Mouse (Mus musculus) forebrain, embryonic 12.5 days (tissue): Measurements from ENCODE around the gene Chrm3. TPM values are rescaled to one million over a fixed set of nuclear protein-coding genes. Genes with fewer than 3 reads are reported as not detected.

Source experiments
- ATAC-seq: fragments of 200-750 bp; cut with Nextera tagmentation; 2 replicates; pipeline ENCODE4 v1.8.0; 2017; ENCODE audit warnings: moderate TSS enrichment; ENCODE audit not compliant: low FRiP score
- H3K27ac ChIP-seq: fragments of 300-500 bp; sonication (generic); 2 replicates; pipeline ENCODE4 v1.5.1; 2016; ENCODE audit warnings: mild to moderate bottlenecking
- H3K27me3 ChIP-seq: fragments of 300-500 bp; sonication (generic); 2 replicates; pipeline ENCODE4 v1.6.1; 2016; ENCODE audit warnings: mild to moderate bottlenecking
- H3K36me3 ChIP-seq: fragments of 300-500 bp; sonication (generic); replicated peaks from 2 replicates; pipeline ENCODE4 v1.6.1; 2016; ENCODE audit warnings: mild to moderate bottlenecking
- H3K4me1 ChIP-seq: fragments of 300-500 bp; sonication (generic); 2 replicates; pipeline ENCODE4 v1.6.1; 2016
- H3K4me2 ChIP-seq: fragments of 300-500 bp; sonication (generic); 2 replicates; pipeline ENCODE4 v1.6.1; 2016; ENCODE audit warnings: mild to moderate bottlenecking, moderate library complexity
- H3K4me3 ChIP-seq: fragments of 300-500 bp; sonication (generic); replicated peaks from 2 replicates; pipeline ENCODE4 v1.5.1; 2016; ENCODE audit warnings: mild to moderate bottlenecking
- H3K9ac ChIP-seq: fragments of 300-500 bp; sonication (generic); 2 replicates; pipeline ENCODE4 v1.6.1; 2016; ENCODE audit warnings: mild to moderate bottlenecking
- H3K9me3 ChIP-seq: fragments of 300-500 bp; sonication (generic); 2 replicates; pipeline ENCODE4 v1.6.1; 2016
- WGBS: fragments of 180-500 bp; shearing (Covaris S2); methylation state at CpG from one replicate; pipeline ENCODE4 v1.1.7; 2016; 5-methylcytosine and 5-hydroxymethylcytosine counted together
- polyA plus RNA-seq: library from polyadenylated mRNA; unstranded; fragments of >200 nt; fragmentation: Nextera tagmentation; extraction: Ambion mirVana; gene quantifications from 2 replicates; pipeline ENCODE4 v1.2.1, GENCODE M21; 2016

The Chrm3 gene
- polyA plus RNA-seq, 1 experiment from 2014 or later = 0.59 TPM

GRCm38 (mm10) chr13:9997664-9998328 lies 362.9 kb downstream of the Chrm3 start:
- ATAC-seq = no peak
- no peaks in the 10 kb centered on the region for H3K27me3 ChIP-seq
- H3K9me3 ChIP-seq = no peaks in the 10 kb centered on the region
- H3K27ac ChIP-seq = no peak overlapping the region
- no peak overlapping the region for H3K4me2 ChIP-seq
- no peak overlapping the region for H3K4me3 ChIP-seq
- no peaks in the 10 kb centered on the region for H3K36me3 ChIP-seq
- peaks cover 3% of the 10 kb centered on the region; the same call in 1 of the 2 replicates for H3K4me1 ChIP-seq
- 69% methylated on average over 2 of the region's 2 CpGs for WGBS
- no peak overlapping the region for H3K9ac ChIP-seq

- Histone ChIP-seq H3K9me3 (no peaks in the 10 kb centered on the region), H3K27ac (no peak overlapping the region), H3K4me3 (no peak overlapping the region), H3K4me1 (peaks cover 3% of the 10 kb centered on the region; the same call in 1 of the 2 replicates), H3K36me3 (no peaks in the 10 kb centered on the region), H3K4me2 (no peak overlapping the region), H3K9ac (no peak overlapping the region), H3K27me3 (no peaks in the 10 kb centered on the region)
- WGBS = 87% methylated on average over 1 of the region's 1 CpGs
- ATAC-seq = no peak
These were observed 364.8 kb downstream of the Chrm3 start for GRCm38 (mm10) chr13:9995852-9996251.

- ATAC-seq = no peak
- H3K4me1 ChIP-seq = peaks cover 3% of the 10 kb centered on the region; the same call in 1 of the 2 replicates
- no peak overlapping the region for H3K4me2 ChIP-seq
- no peaks in the 10 kb centered on the region for H3K27me3 ChIP-seq
- H3K4me3 ChIP-seq = no peak overlapping the region
- H3K36me3 ChIP-seq = no peaks in the 10 kb centered on the region
- H3K9me3 ChIP-seq = no peaks in the 10 kb centered on the region
- H3K27ac ChIP-seq = no peak overlapping the region
- no peak overlapping the region for H3K9ac ChIP-seq
- WGBS = 88% methylated on average over 3 of the region's 3 CpGs
These were observed 367.1 kb downstream of the Chrm3 start for GRCm38 (mm10) chr13:9993571-9993970.

- WGBS = 82% methylated on average over 2 of the region's 2 CpGs
- no peak overlapping the region for H3K4me3 ChIP-seq
- no peak overlapping the region for H3K9ac ChIP-seq
- H3K4me1 ChIP-seq = peaks cover 2% of the 10 kb centered on the region; the same call in 1 of the 2 replicates
- no peak for ATAC-seq
- no peaks in the 10 kb centered on the region for H3K27me3 ChIP-seq
- no peak overlapping the region for H3K27ac ChIP-seq
- H3K9me3 ChIP-seq = no peaks in the 10 kb centered on the region
- H3K36me3 ChIP-seq = no peaks in the 10 kb centered on the region
- no peak overlapping the region for H3K4me2 ChIP-seq
These were observed 368.0 kb downstream of the Chrm3 start for GRCm38 (mm10) chr13:9992640-9993039.

GRCm38 (mm10) chr13:9985648-9986047 lies 375.0 kb downstream of the Chrm3 start:
- no peaks in the 10 kb centered on the region for H3K27me3 ChIP-seq
- H3K4me1 ChIP-seq = no peaks in the 10 kb centered on the region
- H3K4me2 ChIP-seq = no peak overlapping the region
- WGBS = 68% methylated on average over 6 of the region's 6 CpGs
- H3K9me3 ChIP-seq = no peaks in the 10 kb centered on the region
- no peaks in the 10 kb centered on the region for H3K36me3 ChIP-seq
- no peak overlapping the region for H3K4me3 ChIP-seq
- H3K27ac ChIP-seq = no peak overlapping the region
- ATAC-seq = no peak
- H3K9ac ChIP-seq = no peak overlapping the region

- H3K36me3 ChIP-seq = no peaks in the 10 kb centered on the region
- no peak overlapping the region for H3K27ac ChIP-seq
- WGBS = 85% methylated on average over 2 of the region's 2 CpGs
- no peaks in the 10 kb centered on the region for H3K9me3 ChIP-seq
- no peak overlapping the region for H3K4me3 ChIP-seq
- no peaks in the 10 kb centered on the region for H3K27me3 ChIP-seq
- ATAC-seq = no peak
- no peak overlapping the region for H3K4me2 ChIP-seq
- no peaks in the 10 kb centered on the region for H3K4me1 ChIP-seq
- H3K9ac ChIP-seq = no peak overlapping the region
These were observed 377.4 kb downstream of the Chrm3 start for GRCm38 (mm10) chr13:9983293-9983692.

- Histone ChIP-seq H3K9me3 (no peaks in the 10 kb centered on the region), H3K4me3 (no peak overlapping the region), H3K27me3 (no peaks in the 10 kb centered on the region), H3K9ac (no peak overlapping the region), H3K27ac (no peak overlapping the region), H3K36me3 (no peaks in the 10 kb centered on the region), H3K4me1 (peaks cover 5% of the 10 kb centered on the region; the same call in 1 of the 2 replicates), H3K4me2 (no peak overlapping the region)
- ATAC-seq = no peak
- WGBS = 64% methylated on average over 1 of the region's 1 CpGs
These were observed 382.9 kb downstream of the Chrm3 start for GRCm38 (mm10) chr13:9977699-9978098.

GRCm38 (mm10) chr13:9973742-9974321 lies 386.8 kb downstream of the Chrm3 start:
- H3K9ac ChIP-seq = no peak overlapping the region
- no peak overlapping the region for H3K4me3 ChIP-seq
- no peaks in the 10 kb centered on the region for H3K9me3 ChIP-seq
- 35% methylated on average over 2 of the region's 2 CpGs for WGBS
- H3K27me3 ChIP-seq = no peaks in the 10 kb centered on the region
- no peak overlapping the region for H3K4me2 ChIP-seq
- H3K4me1 ChIP-seq = peaks cover 5% of the 10 kb centered on the region; the same call in 1 of the 2 replicates
- no peaks in the 10 kb centered on the region for H3K36me3 ChIP-seq
- ATAC-seq = no peak
- H3K27ac ChIP-seq = no peak overlapping the region

- no peak for ATAC-seq
- peaks cover 5% of the 10 kb centered on the region; the same call in 1 of the 2 replicates for H3K4me1 ChIP-seq
- H3K27ac ChIP-seq = no peak overlapping the region
- no peaks in the 10 kb centered on the region for H3K27me3 ChIP-seq
- 52% methylated on average over 4 of the region's 4 CpGs for WGBS
- no peak overlapping the region for H3K4me2 ChIP-seq
- H3K4me3 ChIP-seq = no peak overlapping the region
- no peaks in the 10 kb centered on the region for H3K36me3 ChIP-seq
- H3K9me3 ChIP-seq = no peaks in the 10 kb centered on the region
- H3K9ac ChIP-seq = no peak overlapping the region
These were observed 388.8 kb downstream of the Chrm3 start for GRCm38 (mm10) chr13:9971845-9972244.

GRCm38 (mm10) chr13:9952619-9953018 lies 408.0 kb downstream of the Chrm3 start:
- Histone ChIP-seq H3K4me2 (no peak overlapping the region), H3K27ac (no peak overlapping the region), H3K9ac (no peak overlapping the region), H3K4me3 (no peak overlapping the region), H3K9me3 (no peaks in the 10 kb centered on the region), H3K4me1 (no peaks in the 10 kb centered on the region), H3K36me3 (no peaks in the 10 kb centered on the region), H3K27me3 (no peaks in the 10 kb centered on the region)
- ATAC-seq = no peak

- H3K4me3 ChIP-seq = no peak overlapping the region
- H3K9ac ChIP-seq = no peak overlapping the region
- H3K36me3 ChIP-seq = no peaks in the 10 kb centered on the region
- no peak overlapping the region for H3K27ac ChIP-seq
- 90% methylated on average over 1 of the region's 1 CpGs for WGBS
- no peaks in the 10 kb centered on the region for H3K27me3 ChIP-seq
- H3K9me3 ChIP-seq = no peaks in the 10 kb centered on the region
- H3K4me1 ChIP-seq = no peaks in the 10 kb centered on the region
- H3K4me2 ChIP-seq = no peak overlapping the region
- ATAC-seq = no peak
These were observed 409.3 kb downstream of the Chrm3 start for GRCm38 (mm10) chr13:9951376-9951775.

- 95% methylated on average over 4 of the region's 4 CpGs for WGBS
- Histone ChIP-seq H3K9ac (no peak overlapping the region), H3K4me1 (no peaks in the 10 kb centered on the region), H3K27ac (no peak overlapping the region), H3K4me3 (no peak overlapping the region), H3K9me3 (no peaks in the 10 kb centered on the region), H3K27me3 (no peaks in the 10 kb centered on the region), H3K36me3 (no peaks in the 10 kb centered on the region), H3K4me2 (no peak overlapping the region)
- no peak for ATAC-seq
These were observed 411.6 kb downstream of the Chrm3 start for GRCm38 (mm10) chr13:9949091-9949490.

- H3K36me3 ChIP-seq = no peaks in the 10 kb centered on the region
- H3K27ac ChIP-seq = no peak overlapping the region
- no peaks in the 10 kb centered on the region for H3K9me3 ChIP-seq
- ATAC-seq = no peak
- no peak overlapping the region for H3K4me3 ChIP-seq
- H3K4me2 ChIP-seq = no peak overlapping the region
- H3K9ac ChIP-seq = no peak overlapping the region
- 82% methylated on average over 1 of the region's 1 CpGs for WGBS
- no peaks in the 10 kb centered on the region for H3K4me1 ChIP-seq
- H3K27me3 ChIP-seq = no peaks in the 10 kb centered on the region
These were observed 420.5 kb downstream of the Chrm3 start for GRCm38 (mm10) chr13:9940186-9940585.
